Mouse (Mus musculus) midbrain, embryonic 15.5 days (tissue): Measurements from ENCODE around the gene Copb1. TPM values are rescaled to one million over a fixed set of nuclear protein-coding genes. Genes with fewer than 3 reads are reported as not detected.

Experiments
- ATAC-seq: fragments of 200-750 bp; cut with Nextera tagmentation; replicated peaks from 2 replicates; pipeline ENCODE4 v1.8.0; 2017; ENCODE audit warnings: moderate TSS enrichment
- H3K27ac ChIP-seq: fragments of 300-500 bp; sonication (generic); 2 replicates; pipeline ENCODE4 v1.5.1; 2015; ENCODE audit warnings: mild to moderate bottlenecking, inconsistent platforms
- H3K27me3 ChIP-seq: fragments of 300-500 bp; sonication (generic); replicated peaks from 2 replicates; pipeline ENCODE4 v1.6.1; 2015; ENCODE audit warnings: inconsistent platforms
- H3K36me3 ChIP-seq: fragments of 300-500 bp; sonication (generic); replicated peaks from 2 replicates; pipeline ENCODE4 v1.6.1; 2015; ENCODE audit warnings: inconsistent platforms
- H3K4me1 ChIP-seq: fragments of 300-500 bp; sonication (generic); 2 replicates; pipeline ENCODE4 v1.6.1; 2015; ENCODE audit warnings: inconsistent platforms
- H3K4me2 ChIP-seq: fragments of 300-500 bp; sonication (generic); 2 replicates; pipeline ENCODE4 v1.6.1; 2015; ENCODE audit warnings: inconsistent platforms, mild to moderate bottlenecking, moderate library complexity
- H3K4me3 ChIP-seq: fragments of 300-500 bp; sonication (generic); 2 replicates; pipeline ENCODE4 v1.5.1; 2015; ENCODE audit warnings: mild to moderate bottlenecking, inconsistent platforms
- H3K9ac ChIP-seq: fragments of 300-500 bp; sonication (generic); 2 replicates; pipeline ENCODE4 v1.6.1; 2015; ENCODE audit warnings: mild to moderate bottlenecking, inconsistent platforms
- H3K9me3 ChIP-seq: fragments of 300-500 bp; sonication (generic); 2 replicates; pipeline ENCODE4 v1.6.1; 2016; ENCODE audit warnings: inconsistent platforms
- WGBS: fragments of 180-500 bp; shearing (Covaris S2); methylation state at CpG from one replicate; pipeline ENCODE4 v1.1.7; 2015; ENCODE audit warnings: mixed read lengths; 5-methylcytosine and 5-hydroxymethylcytosine counted together
- polyA plus RNA-seq: library from polyadenylated mRNA; unstranded; fragments of >200 nt; fragmentation: Nextera tagmentation; extraction: Ambion mirVana; gene quantifications from 2 replicates; pipeline ENCODE4 v1.2.1, GENCODE M21; 2015

Gene Copb1
- polyA plus RNA-seq, 1 experiment from 2014 or later = 86.1 TPM

- H3K27me3 ChIP-seq = no peaks in the 10 kb centered on the region
- no peak overlapping the region for H3K27ac ChIP-seq
Observed at GRCm38 (mm10) chr7:114183416-114183815, 71.1 kb downstream of the Copb1 start.

DNA sequence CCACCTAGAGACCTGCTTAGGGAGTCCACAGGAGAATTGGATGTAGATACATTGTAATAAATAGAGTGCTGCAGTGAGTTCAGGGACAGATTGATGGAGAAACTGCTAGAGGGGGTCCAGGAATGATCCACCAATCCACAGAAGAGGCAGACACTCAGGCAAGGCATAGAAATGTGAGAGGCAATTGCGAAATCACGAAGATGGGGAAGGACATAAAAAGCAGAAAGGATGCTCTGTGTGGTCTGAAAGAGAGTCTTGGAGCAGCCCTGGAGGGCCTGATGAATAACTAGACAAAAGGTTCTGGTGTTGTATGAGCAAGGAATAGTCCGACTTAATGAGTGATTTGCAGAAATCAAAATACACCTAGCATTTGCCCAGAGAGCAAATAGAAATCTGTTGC is 71.8 kb downstream of the Copb1 start:
- no peak overlapping the region for H3K4me2 ChIP-seq
- 86% methylated on average over 3 of the region's 3 CpGs for WGBS
- ATAC-seq = no peak

More at GRCm38 (mm10) chr7:114183416-114183815, 71.1 kb downstream of the Copb1 start:
- ATAC-seq = no peak
- H3K36me3 ChIP-seq = no peaks in the 10 kb centered on the region
- no peaks in the 10 kb centered on the region for H3K9me3 ChIP-seq
- no peak overlapping the region for H3K4me3 ChIP-seq
- WGBS = 75% methylated on average over 6 of the region's 6 CpGs
- H3K4me1 ChIP-seq = 0 out of 2 replicates have a peak, but pooled peaks cover 4% of the 10 kb centered on the region
- H3K4me2 ChIP-seq = no peak overlapping the region
- no peak overlapping the region for H3K9ac ChIP-seq

DNA sequence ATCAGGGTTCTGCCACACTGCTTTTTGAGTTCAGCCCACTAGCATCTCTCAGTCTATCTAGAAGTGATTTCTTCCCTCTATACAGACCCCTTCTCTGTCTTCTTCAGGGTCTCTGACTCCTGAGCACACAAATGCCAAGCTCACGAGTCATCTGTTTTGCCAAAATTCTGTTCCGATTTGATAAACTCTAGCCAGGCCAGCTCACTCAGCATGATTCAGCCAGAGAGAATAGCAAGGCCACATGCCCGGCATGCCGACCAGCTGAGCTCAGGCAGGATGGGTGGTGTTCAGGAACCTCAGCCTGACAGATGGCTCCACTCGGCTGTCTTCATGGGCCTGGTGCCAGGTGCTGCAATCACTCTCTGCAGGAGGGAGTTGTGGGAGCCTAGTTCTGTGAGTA is 73.1 kb downstream of the Copb1 start:
- H3K9ac ChIP-seq = no peak overlapping the region
- H3K27me3 ChIP-seq = no peaks in the 10 kb centered on the region
- H3K27ac ChIP-seq = no peak overlapping the region
- ATAC-seq = no peak
- no peaks in the 10 kb centered on the region for H3K36me3 ChIP-seq
- H3K4me2 ChIP-seq = no peak overlapping the region
- no peak overlapping the region for H3K4me3 ChIP-seq
- 0 out of 2 replicates have a peak, but pooled peaks cover 4% of the 10 kb centered on the region for H3K4me1 ChIP-seq
- WGBS = 27% methylated on average over 5 of the region's 5 CpGs
- no peaks in the 10 kb centered on the region for H3K9me3 ChIP-seq

More for the DNA sequence above, 71.8 kb downstream of the Copb1 start:
- H3K27ac ChIP-seq = no peak overlapping the region
- no peaks in the 10 kb centered on the region for H3K36me3 ChIP-seq
- no peak overlapping the region for H3K9ac ChIP-seq
- H3K4me1 ChIP-seq = 0 out of 2 replicates have a peak, but pooled peaks cover 4% of the 10 kb centered on the region
- no peaks in the 10 kb centered on the region for H3K27me3 ChIP-seq
- H3K4me3 ChIP-seq = no peak overlapping the region
- H3K9me3 ChIP-seq = no peaks in the 10 kb centered on the region

- 77% methylated on average over 2 of the region's 2 CpGs for WGBS
Observed at GRCm38 (mm10) chr7:114176588-114176987, 77.9 kb downstream of the Copb1 start.

GRCm38 (mm10) chr7:114171354-114172097 is 83.0 kb downstream of the Copb1 start:
- H3K4me3 ChIP-seq = no peak overlapping the region
- WGBS = 71% methylated on average over 8 of the region's 8 CpGs
- H3K27me3 ChIP-seq = no peaks in the 10 kb centered on the region
- no peaks in the 10 kb centered on the region for H3K9me3 ChIP-seq
- no peak overlapping the region for H3K27ac ChIP-seq
- ATAC-seq = no peak
- H3K9ac ChIP-seq = no peak overlapping the region
- H3K4me1 ChIP-seq = no peaks in the 10 kb centered on the region
- no peaks in the 10 kb centered on the region for H3K36me3 ChIP-seq
- H3K4me2 ChIP-seq = no peak overlapping the region

More at GRCm38 (mm10) chr7:114176588-114176987, 77.9 kb downstream of the Copb1 start:
- Histone ChIP-seq H3K4me3 (no peak overlapping the region), H3K4me1 (0 out of 2 replicates have a peak, but pooled peaks cover 4% of the 10 kb centered on the region), H3K27me3 (no peaks in the 10 kb centered on the region), H3K9ac (no peak overlapping the region), H3K36me3 (no peaks in the 10 kb centered on the region), H3K4me2 (no peak overlapping the region), H3K27ac (no peak overlapping the region), H3K9me3 (no peaks in the 10 kb centered on the region)
- ATAC-seq = no peak

GRCm38 (mm10) chr7:114169996-114170395 is 84.5 kb downstream of the Copb1 start:
- ATAC-seq = no peak

DNA sequence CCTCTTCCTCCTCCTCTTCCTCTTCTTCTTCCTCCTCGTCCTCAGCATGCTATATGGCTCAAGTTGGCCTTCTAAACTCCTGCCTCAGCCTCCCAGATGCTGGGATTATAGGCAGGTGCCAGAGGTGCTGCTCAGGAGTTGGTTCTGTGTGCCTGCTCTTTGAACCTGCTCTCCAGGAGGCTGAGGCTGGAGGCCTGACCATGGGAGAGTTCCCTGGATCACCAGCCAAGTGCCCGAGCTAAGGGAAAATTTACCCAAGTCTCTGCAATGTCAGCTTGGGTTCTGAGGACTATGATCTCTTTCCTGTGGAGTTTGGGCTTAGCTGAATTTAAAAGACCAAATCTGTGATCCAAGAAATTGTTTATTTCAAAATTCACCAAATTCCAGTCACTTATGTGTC is 85.1 kb downstream of the Copb1 start:
- H3K4me3 ChIP-seq = no peak overlapping the region
- no peaks in the 10 kb centered on the region for H3K27me3 ChIP-seq
- 66% methylated on average over 2 of the region's 2 CpGs for WGBS
- no peaks in the 10 kb centered on the region for H3K36me3 ChIP-seq
- no peak overlapping the region for H3K4me2 ChIP-seq
- ATAC-seq = no peak
- no peaks in the 10 kb centered on the region for H3K9me3 ChIP-seq
- no peak overlapping the region for H3K9ac ChIP-seq
- no peaks in the 10 kb centered on the region for H3K4me1 ChIP-seq
- H3K27ac ChIP-seq = no peak overlapping the region

More at GRCm38 (mm10) chr7:114169996-114170395, 84.5 kb downstream of the Copb1 start:
- no peaks in the 10 kb centered on the region for H3K9me3 ChIP-seq
- no peaks in the 10 kb centered on the region for H3K27me3 ChIP-seq
- H3K27ac ChIP-seq = no peak overlapping the region
- no peak overlapping the region for H3K9ac ChIP-seq
- H3K4me1 ChIP-seq = no peaks in the 10 kb centered on the region
- whole genome bisulfite sequencing = 97% methylated on average over 4 of the region's 4 CpGs
- H3K4me2 ChIP-seq = no peak overlapping the region
- H3K4me3 ChIP-seq = no peak overlapping the region
- no peaks in the 10 kb centered on the region for H3K36me3 ChIP-seq

Other genes with a start within 250 kb of the Copb1 start
- 20.7 and 21.6 TPM in 2 replicates for gene Rras2, start 136.9 kb downstream of the Copb1 start, polyA plus RNA-seq
- gene Psma1, start 21.4 kb upstream of the Copb1 start, polyA plus RNA-seq = 335 and 341 TPM in 2 replicates
- gene Pde3b, start 160.6 kb upstream of the Copb1 start, polyA plus RNA-seq = 3.9 and 4.3 TPM in 2 replicates